Mouse (Mus musculus) erythroid progenitor cell, adult 5-6 weeks (primary cell): ENCODE results near the gene 2200002D01Rik. TPM values are rescaled to one million over a fixed set of nuclear protein-coding genes. Genes with fewer than 3 reads are reported as not detected.
"Not testable (repeated sequence)": the region's sequence is repeated elsewhere in the genome, so short reads cannot be mapped to it uniquely, and the experiment has no call there.

Experiments
- ATAC-seq: replicated peaks from 2 replicates; pipeline ENCODE4 v1.8.0; 2016; ENCODE audit warnings: moderate number of reproducible peaks, mild to moderate bottlenecking, moderate TSS enrichment, inconsistent platforms; ENCODE audit not compliant: poor library complexity, low FRiP score, severe bottlenecking
- total RNA-seq, 2 experiments: library from RNA; stranded (forward) in 1 of 2; stranded (reverse) in 1 of 2; fragments of 150-400 nt in 1 of 2; fragments of 186-747, 209-891 nt in 1 of 2; gene quantifications; 2 replicates each; pipeline versions ENCODE4 v1.2.3 to v1.2.4; 2015 to 2017; ENCODE audit warnings: low replicate concordance in 2 of 2

2200002D01Rik gene
- total RNA-seq, 2 experiments from 2014 or later: not detected

GRCm38 (mm10) chr7:29211415-29212198 lies 36.7 kb downstream of the 2200002D01Rik start:
- ATAC-seq: peak; percentile 55

DNA sequence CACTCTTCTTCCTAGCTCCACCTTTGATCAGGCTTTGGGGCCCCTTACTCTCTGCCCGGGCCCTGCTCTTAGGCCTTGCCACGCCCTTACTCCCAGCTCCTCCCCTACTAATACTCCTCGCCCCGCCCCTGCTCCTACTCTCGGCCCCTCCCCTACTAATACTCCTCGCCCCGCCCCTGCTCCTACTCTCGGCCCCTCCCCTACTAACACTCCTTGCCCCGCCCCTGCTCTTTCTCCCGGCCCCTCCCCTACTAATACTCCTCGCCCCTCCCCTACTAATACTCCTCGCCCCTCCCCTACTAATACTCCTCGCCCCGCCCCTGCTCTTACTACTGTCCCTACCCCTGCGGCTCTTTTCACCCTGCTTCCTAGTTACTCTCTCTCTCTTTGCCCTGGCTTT lies 37.3 kb downstream of the 2200002D01Rik start:
- ATAC-seq: not testable (repeated sequence)

GRCm38 (mm10) chr7:29202577-29202976 lies 45.7 kb downstream of the 2200002D01Rik start:
- ATAC-seq: no peak

Other genes with a start within 250 kb of the 2200002D01Rik start
- gene Ryr1, start 123.3 kb downstream of the 2200002D01Rik start, total RNA-seq (2015; ENCODE audit: low replicate concordance): under 0.01 TPM in 1 of 2 replicates, not detected in the other
- gene Ryr1, start 123.3 kb downstream of the 2200002D01Rik start, total RNA-seq (2017; ENCODE audit: low replicate concordance): not detected in 2 replicates
- 3.4 and 7.2 TPM in 2 replicates for gene Rasgrp4, start 113.6 kb downstream of the 2200002D01Rik start, total RNA-seq (2015; ENCODE audit: low replicate concordance)
- 1.9 and 3.5 TPM in 2 replicates for gene Rasgrp4, start 113.6 kb downstream of the 2200002D01Rik start, total RNA-seq (2017; ENCODE audit: low replicate concordance)
- gene Fam98c, start 92.2 kb downstream of the 2200002D01Rik start, total RNA-seq (2015; ENCODE audit: low replicate concordance): 6.3 and 13.3 TPM in 2 replicates
- 2.2 and 2.7 TPM in 2 replicates for gene Fam98c, start 92.2 kb downstream of the 2200002D01Rik start, total RNA-seq (2017; ENCODE audit: low replicate concordance)
- not detected in 2 replicates for gene Ggn, start 78.3 kb downstream of the 2200002D01Rik start, total RNA-seq (2015; ENCODE audit: low replicate concordance)
- not detected in 2 replicates for gene Ggn, start 78.3 kb downstream of the 2200002D01Rik start, total RNA-seq (2017; ENCODE audit: low replicate concordance)
- gene Spred3, start 78.1 kb downstream of the 2200002D01Rik start, total RNA-seq (2015; ENCODE audit: low replicate concordance): 0.72 and 3.4 TPM in 2 replicates
- gene Spred3, start 78.1 kb downstream of the 2200002D01Rik start, total RNA-seq (2017; ENCODE audit: low replicate concordance): 1.3 and 3.0 TPM in 2 replicates
- 85.4 and 103 TPM in 2 replicates for gene Psmd8, start 67.8 kb downstream of the 2200002D01Rik start, total RNA-seq (2015; ENCODE audit: low replicate concordance)
- gene Psmd8, start 67.8 kb downstream of the 2200002D01Rik start, total RNA-seq (2017; ENCODE audit: low replicate concordance): 66.3 and 68.3 TPM in 2 replicates
- not detected in 2 replicates for gene Catsperg1, start 34.4 kb downstream of the 2200002D01Rik start, total RNA-seq (2015; ENCODE audit: low replicate concordance)
- gene Catsperg1, start 34.4 kb downstream of the 2200002D01Rik start, total RNA-seq (2017; ENCODE audit: low replicate concordance): not detected in 2 replicates
- 1.1 and 4.2 TPM in 2 replicates for gene Kcnk6, start 16.0 kb downstream of the 2200002D01Rik start, total RNA-seq (2015; ENCODE audit: low replicate concordance)
- 3.0 and 9.5 TPM in 2 replicates for gene Kcnk6, start 16.0 kb downstream of the 2200002D01Rik start, total RNA-seq (2017; ENCODE audit: low replicate concordance)
- gene Yif1b, start 10.1 kb downstream of the 2200002D01Rik start, total RNA-seq (2015; ENCODE audit: low replicate concordance): 8.0 and 14.8 TPM in 2 replicates
- gene Yif1b, start 10.1 kb downstream of the 2200002D01Rik start, total RNA-seq (2017; ENCODE audit: low replicate concordance): 5.6 and 6.9 TPM in 2 replicates
- gene Spint2, start 33.4 kb upstream of the 2200002D01Rik start, total RNA-seq (2015; ENCODE audit: low replicate concordance): 4.2 and 7.9 TPM in 2 replicates
- 3.0 TPM in 1 of 2 replicates, not detected in the other for gene Spint2, start 33.4 kb upstream of the 2200002D01Rik start, total RNA-seq (2017; ENCODE audit: low replicate concordance)
- not detected in 2 replicates for gene Ppp1r14a, start 40.8 kb upstream of the 2200002D01Rik start, total RNA-seq (2015; ENCODE audit: low replicate concordance)
- not detected in 2 replicates for gene Ppp1r14a, start 40.8 kb upstream of the 2200002D01Rik start, total RNA-seq (2017; ENCODE audit: low replicate concordance)
- gene Dpf1, start 55.5 kb upstream of the 2200002D01Rik start, total RNA-seq (2015; ENCODE audit: low replicate concordance): not detected in 2 replicates
- gene Dpf1, start 55.5 kb upstream of the 2200002D01Rik start, total RNA-seq (2017; ENCODE audit: low replicate concordance): not detected in 2 replicates